Mouse (Mus musculus): ENCODE data around the gene Atf7ip.

Atf7ip gene

GRCm38 (mm10) chr6:136520361-136520760 is 14.4 kb downstream of the Atf7ip start:
- no peak for ATAC-seq (ENCODE audit: insufficient number of reproducible peaks, low FRiP score, low TSS enrichment)

GRCm38 (mm10) chr6:136521681-136522080 is 15.7 kb downstream of the Atf7ip start:
- ATAC-seq (ENCODE audit: insufficient number of reproducible peaks, low FRiP score, low TSS enrichment), result no peak

GRCm38 (mm10) chr6:136522658-136523057 is 16.7 kb downstream of the Atf7ip start:
- ATAC-seq (ENCODE audit: insufficient number of reproducible peaks, low FRiP score, low TSS enrichment), result no peak

GRCm38 (mm10) chr6:136524751-136525150 is 18.8 kb downstream of the Atf7ip start:
- ATAC-seq (ENCODE audit: insufficient number of reproducible peaks, low FRiP score, low TSS enrichment), result no peak

GRCm38 (mm10) chr6:136525567-136525966 is 19.6 kb downstream of the Atf7ip start:
- no peak for ATAC-seq (ENCODE audit: insufficient number of reproducible peaks, low FRiP score, low TSS enrichment)

- no peak for ATAC-seq (ENCODE audit: insufficient number of reproducible peaks, low FRiP score, low TSS enrichment)
Observed at GRCm38 (mm10) chr6:136529156-136529555, 23.2 kb downstream of the Atf7ip start.

- 0 out of 2 replicates have a peak, but pooled peaks have one; percentile 12 for ATAC-seq (ENCODE audit: insufficient number of reproducible peaks, low FRiP score, low TSS enrichment)
Observed at GRCm38 (mm10) chr6:136531792-136532230, 25.8 kb downstream of the Atf7ip start.

- peak; percentile 82 for ATAC-seq (ENCODE audit: insufficient number of reproducible peaks, low FRiP score, low TSS enrichment)
Observed at GRCm38 (mm10) chr6:136532535-136533291, 26.7 kb downstream of the Atf7ip start.

GRCm38 (mm10) chr6:136533804-136534203 is 27.8 kb downstream of the Atf7ip start:
- ATAC-seq (ENCODE audit: insufficient number of reproducible peaks, low FRiP score, low TSS enrichment), result no peak

- no peak for ATAC-seq (ENCODE audit: insufficient number of reproducible peaks, low FRiP score, low TSS enrichment)
Observed at GRCm38 (mm10) chr6:136534444-136534843, 28.5 kb downstream of the Atf7ip start.

- no peak for ATAC-seq (ENCODE audit: insufficient number of reproducible peaks, low FRiP score, low TSS enrichment)
Observed at GRCm38 (mm10) chr6:136535176-136535575, 29.2 kb downstream of the Atf7ip start.

GRCm38 (mm10) chr6:136536121-136536520 is 30.2 kb downstream of the Atf7ip start:
- no peak for ATAC-seq (ENCODE audit: insufficient number of reproducible peaks, low FRiP score, low TSS enrichment)

GRCm38 (mm10) chr6:136541350-136541749 is 35.4 kb downstream of the Atf7ip start:
- no peak for ATAC-seq (ENCODE audit: insufficient number of reproducible peaks, low FRiP score, low TSS enrichment)

GRCm38 (mm10) chr6:136542105-136542504 is 36.1 kb downstream of the Atf7ip start:
- ATAC-seq (ENCODE audit: insufficient number of reproducible peaks, low FRiP score, low TSS enrichment), result no peak

- ATAC-seq (ENCODE audit: insufficient number of reproducible peaks, low FRiP score, low TSS enrichment), result peak; percentile 87
Observed at GRCm38 (mm10) chr6:136543164-136543563, 37.2 kb downstream of the Atf7ip start.

- ATAC-seq (ENCODE audit: insufficient number of reproducible peaks, low FRiP score, low TSS enrichment), result no peak
Observed at GRCm38 (mm10) chr6:136545284-136545870, 39.4 kb downstream of the Atf7ip start.

GRCm38 (mm10) chr6:136546286-136546685 is 40.3 kb downstream of the Atf7ip start:
- no peak for ATAC-seq (ENCODE audit: insufficient number of reproducible peaks, low FRiP score, low TSS enrichment)

- no peak for ATAC-seq (ENCODE audit: insufficient number of reproducible peaks, low FRiP score, low TSS enrichment)
Observed at GRCm38 (mm10) chr6:136546987-136547386, 41.0 kb downstream of the Atf7ip start.

GRCm38 (mm10) chr6:136548041-136548770 is 42.2 kb downstream of the Atf7ip start:
- ATAC-seq (ENCODE audit: insufficient number of reproducible peaks, low FRiP score, low TSS enrichment), result peak; percentile 74

GRCm38 (mm10) chr6:136548796-136549195 is 42.8 kb downstream of the Atf7ip start:
- no peak for ATAC-seq (ENCODE audit: insufficient number of reproducible peaks, low FRiP score, low TSS enrichment)

- ATAC-seq (ENCODE audit: insufficient number of reproducible peaks, low FRiP score, low TSS enrichment), result no peak
Observed at GRCm38 (mm10) chr6:136549606-136550005, 43.6 kb downstream of the Atf7ip start.

All from cerebellum, adult (tissue).